Mouse (Mus musculus): ENCODE results near the gene Padi6. TPM values are rescaled to one million over a fixed set of nuclear protein-coding genes. Genes with fewer than 3 reads are reported as not detected.

The Padi6 gene
- polyA plus RNA-seq, 1 experiment from 2014 or later: not detected

- Histone ChIP-seq H3K27me3 (ENCODE audit: control insufficient read depth, insufficient read depth, low read length) (no peaks in the 10 kb centered on the region), H3K4me1 (replicated peaks; ENCODE audit: control insufficient read depth, insufficient read depth, low read length) (no peaks in the 10 kb centered on the region), H3K9me3 (ENCODE audit: control insufficient read depth, low read length) (no peaks in the 10 kb centered on the region), H3K9ac (ENCODE audit: low read depth, low read length) (no peak overlapping the region), H3K4me2 (replicated peaks; ENCODE audit: low read depth, low read length) (no peak overlapping the region), H3K4me3 (ENCODE audit: low read depth, low read length) (no peak overlapping the region), H3K36me3 (ENCODE audit: control insufficient read depth, insufficient read depth, low read length) (no peaks in the 10 kb centered on the region), H3K27ac (ENCODE audit: low read depth, low read length) (no peak overlapping the region)
- 93% methylated on average over 6 of the region's 6 CpGs for WGBS
- ATAC-seq (ENCODE audit: low FRiP score) (no peak), DNase-seq (ENCODE audit: low spot score) (no peak)
These were observed 1.0 kb downstream of the Padi6 start for GRCm38 (mm10) chr4:140741401-140741800.

GRCm38 (mm10) chr4:140740655-140741054, 1.8 kb downstream of the Padi6 start:
- WGBS: 91% methylated on average over 11 of the region's 11 CpGs
- H3K4me2 ChIP-seq (replicated peaks; ENCODE audit: low read depth, low read length): no peak overlapping the region

GRCm38 (mm10) chr4:140732871-140733270, 9.6 kb downstream of the Padi6 start:
- H3K4me2 ChIP-seq (replicated peaks; ENCODE audit: low read depth, low read length): no peak overlapping the region
- DNase-seq (ENCODE audit: low spot score): no peak
- H3K36me3 ChIP-seq (ENCODE audit: control insufficient read depth, insufficient read depth, low read length): no peaks in the 10 kb centered on the region
- no peaks in the 10 kb centered on the region for H3K4me1 ChIP-seq (replicated peaks; ENCODE audit: control insufficient read depth, insufficient read depth, low read length)
- no peak overlapping the region for H3K4me3 ChIP-seq (ENCODE audit: low read depth, low read length)
- no peaks in the 10 kb centered on the region for H3K9me3 ChIP-seq (ENCODE audit: control insufficient read depth, low read length)
- no peaks in the 10 kb centered on the region; the same call in 1 of the 2 replicates for H3K27me3 ChIP-seq (ENCODE audit: control insufficient read depth, insufficient read depth, low read length)
- 75% methylated on average over 7 of the region's 7 CpGs for WGBS
- no peak for ATAC-seq (ENCODE audit: low FRiP score)
- no peak overlapping the region for H3K9ac ChIP-seq (ENCODE audit: low read depth, low read length)
- H3K27ac ChIP-seq (ENCODE audit: low read depth, low read length): no peak overlapping the region

More at GRCm38 (mm10) chr4:140740655-140741054, 1.8 kb downstream of the Padi6 start:
- Histone ChIP-seq H3K9ac (ENCODE audit: low read depth, low read length) (no peak overlapping the region), H3K27ac (ENCODE audit: low read depth, low read length) (no peak overlapping the region), H3K36me3 (ENCODE audit: control insufficient read depth, insufficient read depth, low read length) (no peaks in the 10 kb centered on the region), H3K4me1 (replicated peaks; ENCODE audit: control insufficient read depth, insufficient read depth, low read length) (no peaks in the 10 kb centered on the region), H3K4me3 (ENCODE audit: low read depth, low read length) (no peak overlapping the region), H3K27me3 (ENCODE audit: control insufficient read depth, insufficient read depth, low read length) (no peaks in the 10 kb centered on the region), H3K9me3 (ENCODE audit: control insufficient read depth, low read length) (no peaks in the 10 kb centered on the region)
- DNase-seq (ENCODE audit: low spot score) (no peak), ATAC-seq (ENCODE audit: low FRiP score) (no peak)

- ATAC-seq (ENCODE audit: low FRiP score): no peak
- 87% methylated on average over 4 of the region's 4 CpGs for WGBS
- no peak overlapping the region for H3K9ac ChIP-seq (ENCODE audit: low read depth, low read length)
- H3K4me3 ChIP-seq (ENCODE audit: low read depth, low read length): no peak overlapping the region
- H3K36me3 ChIP-seq (ENCODE audit: control insufficient read depth, insufficient read depth, low read length): no peaks in the 10 kb centered on the region
- no peaks in the 10 kb centered on the region for H3K9me3 ChIP-seq (ENCODE audit: control insufficient read depth, low read length)
- no peak overlapping the region for H3K4me2 ChIP-seq (replicated peaks; ENCODE audit: low read depth, low read length)
- no peaks in the 10 kb centered on the region for H3K4me1 ChIP-seq (replicated peaks; ENCODE audit: control insufficient read depth, insufficient read depth, low read length)
- H3K27ac ChIP-seq (ENCODE audit: low read depth, low read length): no peak overlapping the region
- H3K27me3 ChIP-seq (ENCODE audit: control insufficient read depth, insufficient read depth, low read length): no peaks in the 10 kb centered on the region; the same call in 1 of the 2 replicates
- DNase-seq (ENCODE audit: low spot score): no peak
These were observed 10.8 kb downstream of the Padi6 start for GRCm38 (mm10) chr4:140731654-140732053.

- no peak overlapping the region for H3K4me2 ChIP-seq (replicated peaks; ENCODE audit: low read depth, low read length)
- no peak overlapping the region for H3K4me3 ChIP-seq (ENCODE audit: low read depth, low read length)
- DNase-seq (ENCODE audit: low spot score) (no peak), ATAC-seq (ENCODE audit: low FRiP score) (no peak)
- no peaks in the 10 kb centered on the region for H3K36me3 ChIP-seq (ENCODE audit: control insufficient read depth, insufficient read depth, low read length)
- no peaks in the 10 kb centered on the region for H3K4me1 ChIP-seq (replicated peaks; ENCODE audit: control insufficient read depth, insufficient read depth, low read length)
- 90% methylated on average over 12 of the region's 12 CpGs for WGBS
- no peaks in the 10 kb centered on the region for H3K27me3 ChIP-seq (ENCODE audit: control insufficient read depth, insufficient read depth, low read length)
- no peak overlapping the region for H3K27ac ChIP-seq (ENCODE audit: low read depth, low read length)
- no peaks in the 10 kb centered on the region for H3K9me3 ChIP-seq (ENCODE audit: control insufficient read depth, low read length)
- no peak overlapping the region for H3K9ac ChIP-seq (ENCODE audit: low read depth, low read length)
These were observed 15.5 kb downstream of the Padi6 start for GRCm38 (mm10) chr4:140726907-140727306.

- WGBS: 88% methylated on average over 6 of the region's 6 CpGs
- Histone ChIP-seq H3K36me3 (ENCODE audit: control insufficient read depth, insufficient read depth, low read length) (peaks cover 10% of the 10 kb centered on the region), H3K4me2 (replicated peaks; ENCODE audit: low read depth, low read length) (no peak overlapping the region), H3K27me3 (ENCODE audit: control insufficient read depth, insufficient read depth, low read length) (no peaks in the 10 kb centered on the region), H3K27ac (ENCODE audit: low read depth, low read length) (no peak overlapping the region), H3K9me3 (ENCODE audit: control insufficient read depth, low read length) (no peaks in the 10 kb centered on the region), H3K4me1 (replicated peaks; ENCODE audit: control insufficient read depth, insufficient read depth, low read length) (no peaks in the 10 kb centered on the region), H3K9ac (ENCODE audit: low read depth, low read length) (no peak overlapping the region), H3K4me3 (ENCODE audit: low read depth, low read length) (no peak overlapping the region)
- ATAC-seq (ENCODE audit: low FRiP score): no peak
- DNase-seq (ENCODE audit: low spot score): no peak
These were observed 17.7 kb downstream of the Padi6 start for GRCm38 (mm10) chr4:140724739-140725138.

- Histone ChIP-seq H3K9ac (ENCODE audit: low read depth, low read length) (no peak overlapping the region), H3K4me3 (ENCODE audit: low read depth, low read length) (no peak overlapping the region), H3K36me3 (ENCODE audit: control insufficient read depth, insufficient read depth, low read length) (peaks cover 10% of the 10 kb centered on the region), H3K27me3 (ENCODE audit: control insufficient read depth, insufficient read depth, low read length) (no peaks in the 10 kb centered on the region), H3K4me2 (replicated peaks; ENCODE audit: low read depth, low read length) (no peak overlapping the region), H3K9me3 (ENCODE audit: control insufficient read depth, low read length) (no peaks in the 10 kb centered on the region), H3K27ac (ENCODE audit: low read depth, low read length) (no peak overlapping the region), H3K4me1 (replicated peaks; ENCODE audit: control insufficient read depth, insufficient read depth, low read length) (no peaks in the 10 kb centered on the region)
- ATAC-seq (ENCODE audit: low FRiP score): peak; percentile 45; the same call in 1 of the 2 replicates
- 67% methylated on average over 5 of the region's 5 CpGs for WGBS
- peak; percentile 79 for DNase-seq (ENCODE audit: low spot score)
These were observed 18.6 kb downstream of the Padi6 start for GRCm38 (mm10) chr4:140723801-140724200.

- no peaks in the 10 kb centered on the region for H3K4me1 ChIP-seq (replicated peaks; ENCODE audit: control insufficient read depth, insufficient read depth, low read length)
- DNase-seq (ENCODE audit: low spot score) (no peak), ATAC-seq (ENCODE audit: low FRiP score) (no peak)
- no peak overlapping the region for H3K4me2 ChIP-seq (replicated peaks; ENCODE audit: low read depth, low read length)
- no peaks in the 10 kb centered on the region for H3K9me3 ChIP-seq (ENCODE audit: control insufficient read depth, low read length)
- H3K36me3 ChIP-seq (ENCODE audit: control insufficient read depth, insufficient read depth, low read length): peaks cover 15% of the 10 kb centered on the region
- no peak overlapping the region for H3K9ac ChIP-seq (ENCODE audit: low read depth, low read length)
- H3K27me3 ChIP-seq (ENCODE audit: control insufficient read depth, insufficient read depth, low read length): no peaks in the 10 kb centered on the region
- H3K4me3 ChIP-seq (ENCODE audit: low read depth, low read length): no peak overlapping the region
- WGBS: 86% methylated on average over 9 of the region's 9 CpGs
- H3K27ac ChIP-seq (ENCODE audit: low read depth, low read length): no peak overlapping the region
These were observed 19.3 kb downstream of the Padi6 start for GRCm38 (mm10) chr4:140723192-140723591.

GRCm38 (mm10) chr4:140722710-140723109, 19.7 kb downstream of the Padi6 start:
- no peak overlapping the region for H3K9ac ChIP-seq (ENCODE audit: low read depth, low read length)
- ATAC-seq (ENCODE audit: low FRiP score): no peak
- no peaks in the 10 kb centered on the region for H3K9me3 ChIP-seq (ENCODE audit: control insufficient read depth, low read length)
- no peaks in the 10 kb centered on the region for H3K27me3 ChIP-seq (ENCODE audit: control insufficient read depth, insufficient read depth, low read length)
- no peak overlapping the region for H3K4me3 ChIP-seq (ENCODE audit: low read depth, low read length)
- WGBS: 88% methylated on average over 9 of the region's 9 CpGs
- H3K4me2 ChIP-seq (replicated peaks; ENCODE audit: low read depth, low read length): no peak overlapping the region
- H3K4me1 ChIP-seq (replicated peaks; ENCODE audit: control insufficient read depth, insufficient read depth, low read length): no peaks in the 10 kb centered on the region
- no peak for DNase-seq (ENCODE audit: low spot score)
- H3K36me3 ChIP-seq (ENCODE audit: control insufficient read depth, insufficient read depth, low read length): peaks cover 20% of the 10 kb centered on the region
- H3K27ac ChIP-seq (ENCODE audit: low read depth, low read length): no peak overlapping the region

Data from hindbrain, embryonic 11.5 days (tissue).